Mouse (Mus musculus): ENCODE measurements at regions not wholly inside any gene's neighbourhood (a gene's known extent, or its start where the extent isn't known, plus 50 kb on each side); places are given as distances from the start of the nearest gene placed in this dataset.
"Not testable (repeated sequence)": the region's sequence is repeated elsewhere in the genome, so short reads cannot be mapped to it uniquely, and the experiment has no call there.

GRCm38 (mm10) chr5:3224392-3225054, 116.8 kb upstream of the Cdk6 start:
- DNase-seq (ENCODE audit: low spot score in 2 of 2); intact Hi-C loops (cut with DNase I): not testable (repeated sequence)

DNA sequence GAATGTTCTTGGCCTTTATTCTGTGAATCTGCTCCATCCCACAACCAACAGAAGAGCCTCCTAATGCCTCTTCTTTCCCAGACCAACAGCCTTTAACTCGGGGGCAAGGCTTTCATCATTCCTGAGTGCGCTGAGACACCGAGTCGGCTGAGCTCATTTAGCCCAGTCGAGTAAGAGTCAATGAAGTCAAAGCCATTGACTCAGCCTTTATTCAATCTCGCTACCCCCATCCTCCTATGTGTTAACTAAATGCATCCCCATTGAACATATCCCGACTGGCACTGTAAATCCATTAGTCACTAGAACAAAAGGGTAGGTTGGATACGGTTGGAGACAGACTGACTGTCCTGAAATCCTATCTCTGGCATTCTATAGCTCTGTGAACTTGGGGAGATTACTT, 115.9 kb upstream of the Cdk6 start:
- DNase-seq (ENCODE audit: low spot score in 2 of 2); intact Hi-C loops (cut with DNase I): not testable (repeated sequence)

- DNase-seq (ENCODE audit: low spot score in 2 of 2); intact Hi-C loops (cut with DNase I): not testable (repeated sequence)
Measured at GRCm38 (mm10) chr5:3244067-3244466, 97.2 kb upstream of the Cdk6 start.

DNA sequence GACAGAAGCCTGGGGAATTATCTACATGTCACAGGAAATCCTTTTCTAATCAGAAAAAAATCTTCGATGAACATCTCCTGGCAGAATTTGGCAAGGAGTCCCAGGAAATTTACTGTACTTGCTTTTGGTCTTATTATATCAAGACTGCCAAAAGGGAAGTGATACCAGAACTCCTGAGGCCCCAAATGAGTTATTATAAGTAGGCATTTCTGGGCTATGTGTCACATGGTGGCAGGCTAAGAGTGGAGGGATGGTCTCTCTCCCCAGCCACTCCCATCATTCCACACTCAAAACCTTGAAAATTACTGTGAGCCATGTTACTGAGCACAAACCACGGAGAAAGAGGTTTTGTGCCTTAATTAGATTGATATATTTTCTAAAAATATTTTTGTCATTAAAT, 94.0 kb upstream of the Cdk6 start:
- intact Hi-C loops (cut with DNase I) = no loop called here
- DNase-seq (ENCODE audit: low spot score in 2 of 2) = no peak

- intact Hi-C loops (cut with DNase I) = no loop called here
Measured at GRCm38 (mm10) chr5:3250273-3250672, 91.0 kb upstream of the Cdk6 start.

GRCm38 (mm10) chr5:3260289-3260688, 81.0 kb upstream of the Cdk6 start:
- no peak for DNase-seq (ENCODE audit: low spot score in 2 of 2)
- intact Hi-C loops (cut with DNase I) = no loop called here

More at GRCm38 (mm10) chr5:3250273-3250672, 91.0 kb upstream of the Cdk6 start:
- no peak for DNase-seq (ENCODE audit: low spot score in 2 of 2)

GRCm38 (mm10) chr5:3264988-3265738, 76.1 kb upstream of the Cdk6 start:
- DNase-seq (ENCODE audit: low spot score in 2 of 2); intact Hi-C loops (cut with DNase I): not testable (repeated sequence)

GRCm38 (mm10) chr5:3267021-3267420, 74.3 kb upstream of the Cdk6 start:
- intact Hi-C loops (cut with DNase I) = no loop called here
- DNase-seq (ENCODE audit: low spot score in 2 of 2) = no peak

- intact Hi-C loops (cut with DNase I) = no loop called here
- DNase-seq (ENCODE audit: low spot score in 2 of 2) = no peak
Measured at GRCm38 (mm10) chr5:3269760-3270159, 71.5 kb upstream of the Cdk6 start.

DNA sequence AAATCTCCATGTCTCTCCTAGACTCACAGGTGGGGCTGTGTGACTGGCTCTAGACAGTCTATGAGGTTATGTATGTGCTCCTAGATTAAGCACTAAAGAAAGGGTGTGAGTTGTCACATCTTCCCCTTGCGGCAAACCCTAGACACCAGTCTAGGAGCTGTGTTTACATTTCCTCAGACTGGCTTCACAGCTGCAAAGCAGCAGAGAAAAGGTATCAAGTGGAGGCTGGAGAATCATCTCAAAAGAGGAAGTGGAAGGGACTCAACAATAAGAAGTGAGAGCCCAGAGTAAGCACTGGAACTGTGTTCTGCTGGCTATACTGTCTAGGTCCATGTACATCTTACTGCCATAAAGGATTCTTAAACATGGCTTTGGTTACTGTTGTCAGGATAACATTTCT, 68.1 kb upstream of the Cdk6 start:
- intact Hi-C loops (cut with DNase I); DNase-seq (ENCODE audit: low spot score in 2 of 2): not testable (repeated sequence)

DNA sequence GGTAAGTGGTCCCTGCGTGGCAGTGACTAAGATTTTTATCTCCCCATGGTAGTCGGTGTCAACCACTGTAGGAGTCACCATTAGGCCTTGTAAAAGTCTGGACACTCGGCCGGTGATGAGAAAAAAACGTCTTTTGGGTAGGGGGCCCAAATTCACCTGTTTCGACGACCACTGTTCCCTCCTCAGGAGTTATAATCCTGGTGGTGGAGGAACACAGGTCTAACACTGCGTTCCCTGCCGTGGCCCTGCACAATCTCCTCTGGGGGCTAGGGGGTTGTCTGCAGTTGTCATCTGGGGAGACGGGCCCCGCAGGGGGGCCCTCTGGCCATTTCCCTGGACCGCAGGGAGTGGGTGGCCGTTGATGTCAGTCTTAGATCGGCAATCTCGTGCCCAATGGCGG, 64.0 kb upstream of the Cdk6 start:
- DNase-seq (ENCODE audit: low spot score in 2 of 2); intact Hi-C loops (cut with DNase I): not testable (repeated sequence)

DNA sequence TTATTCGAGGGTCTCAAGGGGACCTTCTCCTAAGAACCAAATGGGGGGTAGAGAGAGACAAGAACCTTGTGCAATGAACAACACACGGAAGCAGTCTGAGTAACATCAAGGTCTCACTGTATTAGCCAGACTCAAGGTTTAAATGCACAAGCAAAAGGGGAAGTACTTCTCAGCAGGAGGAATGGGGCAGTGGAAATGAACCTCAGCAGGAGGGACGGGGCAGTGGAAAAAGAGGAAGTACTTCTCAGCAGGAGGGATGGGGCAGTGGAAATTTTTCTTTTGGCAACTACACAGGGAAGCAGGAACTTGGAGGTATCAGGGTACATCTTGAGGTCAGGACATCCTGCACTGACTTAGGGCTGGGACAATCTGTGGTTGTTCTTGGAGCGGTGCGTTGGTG, 62.3 kb upstream of the Cdk6 start:
- DNase-seq (ENCODE audit: low spot score in 2 of 2); intact Hi-C loops (cut with DNase I): not testable (repeated sequence)

DNA sequence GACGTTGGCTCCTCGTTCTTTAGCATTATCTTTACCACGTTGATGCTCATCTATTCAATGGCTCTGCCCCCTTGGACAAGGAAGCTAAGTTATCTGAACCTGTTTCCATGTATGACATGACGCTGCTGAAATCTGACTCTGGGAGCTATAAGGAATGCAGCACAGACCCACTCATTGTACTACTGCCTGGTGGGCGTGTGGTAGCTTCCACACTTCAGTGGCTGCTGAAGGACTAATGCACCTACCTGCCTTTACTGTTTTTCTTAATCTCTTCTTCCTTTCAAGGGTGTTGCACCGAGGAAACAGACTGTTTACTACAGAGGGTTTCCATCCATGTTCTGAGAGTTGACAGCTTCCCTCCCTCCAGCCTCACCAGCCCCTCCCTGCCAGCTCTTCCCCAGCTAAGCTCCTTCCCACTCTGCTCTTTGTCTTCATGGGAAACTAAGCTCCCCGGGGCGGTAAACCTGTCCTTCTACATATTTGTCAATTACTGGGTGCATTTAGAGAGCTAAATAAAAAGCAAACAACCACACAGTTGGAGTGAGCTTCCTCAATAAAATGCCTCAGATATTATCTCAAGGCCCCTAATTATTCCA, 59.3 kb upstream of the Cdk6 start:
- intact Hi-C loops (cut with DNase I); DNase-seq (ENCODE audit: low spot score in 2 of 2): not testable (repeated sequence)

DNA sequence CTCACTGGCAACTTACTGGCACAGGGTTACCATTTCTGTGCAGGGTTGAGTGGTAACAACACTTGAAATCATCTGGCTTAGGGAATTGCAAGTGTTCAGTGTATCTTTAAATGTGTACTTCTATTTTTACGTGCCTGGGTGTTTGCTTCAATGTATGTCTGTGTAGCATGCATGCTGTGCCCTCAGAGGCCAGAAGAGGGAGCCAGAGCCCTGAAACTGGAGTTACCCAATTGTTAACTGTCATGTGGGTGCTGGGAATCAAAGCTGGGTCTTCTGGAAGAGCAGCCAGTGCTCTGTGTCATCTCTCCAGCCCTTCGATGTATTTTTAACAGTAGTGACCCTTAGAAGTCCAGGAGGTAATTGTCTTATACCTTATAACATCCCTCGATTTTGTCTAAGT, 58.2 kb upstream of the Cdk6 start:
- intact Hi-C loops (cut with DNase I) = no loop called here
- no peak for DNase-seq (ENCODE audit: low spot score in 2 of 2)

- DNase-seq (ENCODE audit: low spot score in 2 of 2); intact Hi-C loops (cut with DNase I): not testable (repeated sequence)
Measured at GRCm38 (mm10) chr5:3284335-3284734, 57.0 kb upstream of the Cdk6 start.

- intact Hi-C loops (cut with DNase I) = not testable (repeated sequence)
- DNase-seq (ENCODE audit: low spot score in 2 of 2) = peak; percentile 4 to 8
Measured at GRCm38 (mm10) chr5:3289991-3290417, 51.3 kb upstream of the Cdk6 start.
